Mouse (Mus musculus): ENCODE measurements around the gene Sik2.

DNA sequence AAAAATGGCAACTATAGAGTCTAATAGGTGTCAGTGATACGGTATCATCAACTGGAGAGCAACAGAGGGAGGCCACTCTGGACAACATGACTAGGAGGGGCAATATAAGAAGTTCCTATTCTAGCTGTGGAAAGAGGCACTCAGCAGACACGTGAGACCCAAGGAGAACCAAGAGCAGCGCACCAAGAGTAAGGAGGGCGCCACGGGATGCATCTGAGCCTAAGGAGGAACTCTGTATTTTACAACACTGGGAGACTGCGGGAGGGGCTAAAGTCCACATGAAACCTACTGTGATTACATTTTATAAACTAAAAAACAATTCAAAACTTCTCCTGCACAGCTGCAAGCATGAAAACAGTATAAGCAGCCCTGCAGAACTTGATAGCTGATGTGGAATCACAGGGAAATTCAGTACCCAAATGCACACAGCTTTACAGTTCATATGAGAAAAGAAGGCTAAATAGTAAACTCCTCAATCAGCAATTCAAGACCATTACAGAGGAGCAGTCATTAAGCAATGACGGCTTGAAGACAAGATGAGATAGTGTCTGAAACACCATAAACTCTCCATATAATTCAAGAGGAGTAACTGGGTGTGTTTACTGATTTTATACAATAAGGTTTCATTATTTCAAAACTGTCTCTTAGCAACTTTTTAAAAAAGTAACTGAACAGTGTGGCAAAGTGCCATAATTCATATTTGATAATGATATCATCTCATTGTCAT lies 60.6 kb downstream of the Sik2 start:
- TF ChIP-seq GATA1 (IDR thresholded peaks at IDR 0.05; ENCODE audit: borderline replicate concordance, low read length) = no peak
- no peak for TF ChIP-seq FLI1 (IDR thresholded peaks at IDR 0.05; ENCODE audit: low read length)
